Mouse (Mus musculus): Measurements from ENCODE around the gene Adamts2. TPM values are rescaled to one million over a fixed set of nuclear protein-coding genes. Genes with fewer than 3 reads are reported as not detected.

Adamts2 gene
- polyA plus RNA-seq, 3 experiments from 2014 or later: not detected

- ATAC-seq: no peak
Measured at GRCm38 (mm10) chr11:50673525-50674250, 71.8 kb downstream of the Adamts2 start.

- ATAC-seq: no peak
Measured at GRCm38 (mm10) chr11:50674390-50674789, 72.5 kb downstream of the Adamts2 start.

GRCm38 (mm10) chr11:50678650-50679049, 76.8 kb downstream of the Adamts2 start:
- no peak for ATAC-seq

- ATAC-seq: no peak
Measured at GRCm38 (mm10) chr11:50681940-50682339, 80.1 kb downstream of the Adamts2 start.

- ATAC-seq: no peak
Measured at GRCm38 (mm10) chr11:50683821-50684220, 81.9 kb downstream of the Adamts2 start.

GRCm38 (mm10) chr11:50688584-50688983, 86.7 kb downstream of the Adamts2 start:
- ATAC-seq: no peak

GRCm38 (mm10) chr11:50689672-50690071, 87.8 kb downstream of the Adamts2 start:
- no peak for ATAC-seq

GRCm38 (mm10) chr11:50699971-50700370, 98.1 kb downstream of the Adamts2 start:
- ATAC-seq: no peak

GRCm38 (mm10) chr11:50700496-50700895, 98.6 kb downstream of the Adamts2 start:
- ATAC-seq: no peak

- no peak for ATAC-seq
Measured at GRCm38 (mm10) chr11:50703397-50703796, 101.5 kb downstream of the Adamts2 start.

GRCm38 (mm10) chr11:50704511-50704910, 102.6 kb downstream of the Adamts2 start:
- no peak for ATAC-seq

- ATAC-seq: no peak
Measured at GRCm38 (mm10) chr11:50707259-50707658, 105.4 kb downstream of the Adamts2 start.

- no peak for ATAC-seq
Measured at GRCm38 (mm10) chr11:50713610-50714202, 111.8 kb downstream of the Adamts2 start.

- no peak for ATAC-seq
Measured at GRCm38 (mm10) chr11:50715091-50715490, 113.2 kb downstream of the Adamts2 start.

GRCm38 (mm10) chr11:50717381-50717897, 115.6 kb downstream of the Adamts2 start:
- no peak for ATAC-seq

- ATAC-seq: no peak
Measured at GRCm38 (mm10) chr11:50718862-50719261, 117.0 kb downstream of the Adamts2 start.

GRCm38 (mm10) chr11:50720421-50720820, 118.5 kb downstream of the Adamts2 start:
- ATAC-seq: no peak

GRCm38 (mm10) chr11:50720856-50721550, 119.1 kb downstream of the Adamts2 start:
- ATAC-seq: no peak

- ATAC-seq: no peak
Measured at GRCm38 (mm10) chr11:50725595-50725994, 123.7 kb downstream of the Adamts2 start.

GRCm38 (mm10) chr11:50726035-50726434, 124.2 kb downstream of the Adamts2 start:
- ATAC-seq: no peak

GRCm38 (mm10) chr11:50733146-50733545, 131.3 kb downstream of the Adamts2 start:
- ATAC-seq: no peak

GRCm38 (mm10) chr11:50734129-50734528, 132.2 kb downstream of the Adamts2 start:
- no peak for ATAC-seq

GRCm38 (mm10) chr11:50736548-50736947, 134.7 kb downstream of the Adamts2 start:
- ATAC-seq: no peak

Data from inflammation-experienced regulatory T-cells, adult 6 months (primary cell).